Mouse (Mus musculus) cerebellum, adult 18-20 months (tissue): ENCODE data around the gene Uqcc1.

Experiments used
- DNase-seq, 2 experiments: peaks; one replicate each; pipeline ENCODE4 v3.0.0; 2021

The Uqcc1 gene

GRCm38 (mm10) chr2:155929531-155930442 is at the start of gene Uqcc1:
Uqcc1 (minus strand) TSS chr2:155930310.
- peak; percentile 91 to 95 for DNase-seq

- DNase-seq = no peak
Measured at GRCm38 (mm10) chr2:155979328-155979991, 49.4 kb upstream of the Uqcc1 start.

GRCm38 (mm10) chr2:155974087-155974731 is 44.1 kb upstream of the Uqcc1 start:
- DNase-seq = no peak

GRCm38 (mm10) chr2:155973348-155973747 is 43.2 kb upstream of the Uqcc1 start:
- DNase-seq = no peak

- peak; percentile 32 to 43 for DNase-seq
Measured at GRCm38 (mm10) chr2:155962991-155963390, 32.9 kb upstream of the Uqcc1 start.

GRCm38 (mm10) chr2:155961862-155962261 is 31.8 kb upstream of the Uqcc1 start:
- no peak for DNase-seq

GRCm38 (mm10) chr2:155959981-155960380 is 29.9 kb upstream of the Uqcc1 start:
- no peak for DNase-seq

- DNase-seq = peak; percentile 92 to 94
Measured at GRCm38 (mm10) chr2:155956134-155957059, 26.3 kb upstream of the Uqcc1 start, which contains the start of gene Cep250. Cep250 (plus strand) TSS chr2:155956458.

- DNase-seq = peak; percentile 71 to 87
Measured at GRCm38 (mm10) chr2:155952006-155952405, 21.9 kb upstream of the Uqcc1 start.

- DNase-seq = no peak
Measured at GRCm38 (mm10) chr2:155949362-155949761, 19.3 kb upstream of the Uqcc1 start.

- DNase-seq = no peak
Measured at GRCm38 (mm10) chr2:155947390-155948002, 17.4 kb upstream of the Uqcc1 start.

- no peak for DNase-seq
Measured at GRCm38 (mm10) chr2:155946499-155946898, 16.4 kb upstream of the Uqcc1 start.

GRCm38 (mm10) chr2:155946069-155946468 is 16.0 kb upstream of the Uqcc1 start:
- peak; percentile 60 to 70 for DNase-seq

GRCm38 (mm10) chr2:155945580-155945979 is 15.5 kb upstream of the Uqcc1 start:
- DNase-seq = no peak

GRCm38 (mm10) chr2:155945124-155945523 is 15.0 kb upstream of the Uqcc1 start, which contains the start of gene Gdf5:
Gdf5 (minus strand) TSS chr2:155945367.
- no peak for DNase-seq

GRCm38 (mm10) chr2:155944685-155945084 is 14.6 kb upstream of the Uqcc1 start:
- DNase-seq = no peak

- no peak for DNase-seq
Measured at GRCm38 (mm10) chr2:155943463-155943862, 13.4 kb upstream of the Uqcc1 start.

- no peak for DNase-seq
Measured at GRCm38 (mm10) chr2:155941697-155942442, 11.8 kb upstream of the Uqcc1 start.

- no peak for DNase-seq
Measured at GRCm38 (mm10) chr2:155940681-155941080, 10.6 kb upstream of the Uqcc1 start, which contains the start of gene Gm15557. Gm15557 (plus strand) TSS chr2:155940728.

- DNase-seq = no peak
Measured at GRCm38 (mm10) chr2:155939897-155940529, 9.9 kb upstream of the Uqcc1 start.
